Mouse (Mus musculus) ES-E14 (cell line): ENCODE measurements around the gene Kndc1.

Experiments
- CHD2 ChIP-seq: IDR thresholded peaks from 2 replicates; pipeline ENCODE4 v1.6.1; 2014; ENCODE audit warnings: mild to moderate bottlenecking, low read depth, low read length, inconsistent platforms
- HCFC1 ChIP-seq: IDR thresholded peaks from 2 replicates; pipeline ENCODE4 v1.6.1; 2012; ENCODE audit warnings: low read length, inconsistent platforms, borderline replicate concordance; ENCODE audit not compliant: insufficient read depth
- MAFK ChIP-seq: IDR thresholded peaks from 2 replicates; pipeline ENCODE4 v1.6.1; 2014; ENCODE audit warnings: mild to moderate bottlenecking, low read depth, low read length, inconsistent platforms; ENCODE audit not compliant: insufficient read depth
- ZC3H11A ChIP-seq: IDR thresholded peaks from 2 replicates; pipeline ENCODE4 v1.6.1; 2012; ENCODE audit warnings: low read depth, mild to moderate bottlenecking, inconsistent platforms, low read length, borderline replicate concordance
- ZNF384 ChIP-seq: IDR thresholded peaks from 2 replicates; pipeline ENCODE4 v1.6.1; 2012; ENCODE audit warnings: low read depth, low read length, inconsistent platforms

- TF ChIP-seq MAFK (no peak), ZC3H11A (no peak), HCFC1 (peak; percentile 39; the same call in 1 of the 2 replicates), ZNF384 (no peak), CHD2 (no peak)
Measured at GRCm38 (mm10) chr7:139978278-139978892, 83.9 kb downstream of the Kndc1 start, which contains the start of gene 6430531B16Rik.
